Mouse (Mus musculus) megakaryocyte, embryonic 14.5 days (primary cell): ENCODE data around the gene Lad1.

Source experiments
- FLI1 ChIP-seq: IDR thresholded peaks from 2 replicates; pipeline ENCODE4 v1.6.1; 2012; ENCODE audit warnings: low read length, inconsistent platforms, mixed read lengths
- GATA1 ChIP-seq: IDR thresholded peaks from 3 replicates; pipeline ENCODE4 v1.6.1; 2012; ENCODE audit warnings: mixed read lengths, low read length, inconsistent platforms, borderline replicate concordance

GRCm38 (mm10) chr1:135854591-135855343 lies 36.4 kb downstream of the Lad1 start:
- TF ChIP-seq GATA1, result no peak
- TF ChIP-seq FLI1, result no peak
